Mouse (Mus musculus) myocyte (in vitro differentiated cells): ENCODE data around the gene Kbtbd12. TPM values are rescaled to one million over a fixed set of nuclear protein-coding genes. Genes with fewer than 3 reads are reported as not detected.

Experiments
- H3K27me3 ChIP-seq: one replicate; pipeline ENCODE4 v1.6.1; 2011; ENCODE audit not compliant: control insufficient read depth, insufficient read depth, insufficient read length
- H3K36me3 ChIP-seq: one replicate; pipeline ENCODE4 v1.6.1; 2011; ENCODE audit not compliant: control insufficient read depth, insufficient read depth
- H3K4me2 ChIP-seq: one replicate; pipeline ENCODE4 v1.6.1; 2011; ENCODE audit warnings: low read depth, control low read depth
- H3K4me3 ChIP-seq: one replicate; pipeline ENCODE4 v1.5.1; 2011; ENCODE audit warnings: mild to moderate bottlenecking, control low read depth, moderate library complexity
- H3K79me2 ChIP-seq: one replicate; pipeline ENCODE4 v1.6.1; 2011; ENCODE audit not compliant: control insufficient read depth, insufficient read depth
- H3ac ChIP-seq: one replicate; pipeline ENCODE4 v1.6.1; 2011; ENCODE audit not compliant: control insufficient read depth, insufficient read length
- CEBPB ChIP-seq: IDR thresholded peaks from 2 replicates; pipeline ENCODE4 v1.6.1; 2011; ENCODE audit warnings: mild to moderate bottlenecking, moderate library complexity; ENCODE audit not compliant: poor library complexity, insufficient read depth, severe bottlenecking
- E2F4 ChIP-seq: IDR thresholded peaks from one replicate; pipeline ENCODE4 v1.6.1; 2011; ENCODE audit warnings: mild to moderate bottlenecking, control low read depth, moderate library complexity; ENCODE audit not compliant: insufficient read depth
- MAX ChIP-seq: IDR thresholded peaks from one replicate; pipeline ENCODE4 v1.6.1; 2011; ENCODE audit warnings: low read depth, mild to moderate bottlenecking, control low read depth
- MYOD1 ChIP-seq, 3 experiments: IDR thresholded peaks; one replicate each; pipeline ENCODE4 v1.6.1; 2011; ENCODE audit warnings: control low read depth in 2 of 3, low read depth in 2 of 3, mild to moderate bottlenecking in 2 of 3, moderate library complexity in 1 of 3; ENCODE audit not compliant: insufficient read length in 2 of 3, control insufficient read depth in 1 of 3
- MYOG ChIP-seq, 3 experiments: IDR thresholded peaks; one replicate each; pipeline ENCODE4 v1.6.1; 2011; ENCODE audit warnings: control low read depth in 2 of 3, low read depth in 2 of 3, mild to moderate bottlenecking in 2 of 3; ENCODE audit not compliant: insufficient read length in 2 of 3, control insufficient read depth in 1 of 3, insufficient read depth in 1 of 3
- POLR2A ChIP-seq: IDR thresholded peaks from one replicate; pipeline ENCODE4 v1.6.1; 2011; ENCODE audit warnings: low read depth, mild to moderate bottlenecking, control low read depth, moderate library complexity; ENCODE audit not compliant: insufficient read length
- POLR2AphosphoS2 ChIP-seq: IDR thresholded peaks from one replicate; pipeline ENCODE4 v1.6.1; 2011; ENCODE audit warnings: low read depth, control low read depth; ENCODE audit not compliant: insufficient read length
- REST ChIP-seq: IDR thresholded peaks from one replicate; pipeline ENCODE4 v1.6.1; 2011; ENCODE audit warnings: mild to moderate bottlenecking, control low read depth, moderate library complexity; ENCODE audit not compliant: insufficient read depth, insufficient read length
- SRF ChIP-seq: IDR thresholded peaks from one replicate; pipeline ENCODE4 v1.6.1; 2011; ENCODE audit warnings: low read depth; ENCODE audit not compliant: control insufficient read depth, insufficient read length
- TCF12 ChIP-seq: IDR thresholded peaks from one replicate; pipeline ENCODE4 v1.6.1; 2011; ENCODE audit warnings: mild to moderate bottlenecking, control low read depth; ENCODE audit not compliant: poor library complexity, insufficient read depth, severe bottlenecking
- TCF3 ChIP-seq: IDR thresholded peaks from one replicate; pipeline ENCODE4 v1.6.1; 2011; ENCODE audit warnings: low read depth, control low read depth; ENCODE audit not compliant: insufficient read length
- USF1 ChIP-seq: IDR thresholded peaks from one replicate; pipeline ENCODE4 v1.6.1; 2011; ENCODE audit warnings: low read depth, mild to moderate bottlenecking, control low read depth, moderate library complexity
- polyA plus RNA-seq: library from polyadenylated mRNA; unstranded; fragments of >200 nt; fragmentation: generic; extraction: Trizol; gene quantifications from one replicate; pipeline ENCODE4 v1.2.1, GENCODE M21; 2012; ENCODE audit warnings: missing spikeins

Kbtbd12 gene
- polyA plus RNA-seq, 1 experiment = 1.3 TPM

DNA sequence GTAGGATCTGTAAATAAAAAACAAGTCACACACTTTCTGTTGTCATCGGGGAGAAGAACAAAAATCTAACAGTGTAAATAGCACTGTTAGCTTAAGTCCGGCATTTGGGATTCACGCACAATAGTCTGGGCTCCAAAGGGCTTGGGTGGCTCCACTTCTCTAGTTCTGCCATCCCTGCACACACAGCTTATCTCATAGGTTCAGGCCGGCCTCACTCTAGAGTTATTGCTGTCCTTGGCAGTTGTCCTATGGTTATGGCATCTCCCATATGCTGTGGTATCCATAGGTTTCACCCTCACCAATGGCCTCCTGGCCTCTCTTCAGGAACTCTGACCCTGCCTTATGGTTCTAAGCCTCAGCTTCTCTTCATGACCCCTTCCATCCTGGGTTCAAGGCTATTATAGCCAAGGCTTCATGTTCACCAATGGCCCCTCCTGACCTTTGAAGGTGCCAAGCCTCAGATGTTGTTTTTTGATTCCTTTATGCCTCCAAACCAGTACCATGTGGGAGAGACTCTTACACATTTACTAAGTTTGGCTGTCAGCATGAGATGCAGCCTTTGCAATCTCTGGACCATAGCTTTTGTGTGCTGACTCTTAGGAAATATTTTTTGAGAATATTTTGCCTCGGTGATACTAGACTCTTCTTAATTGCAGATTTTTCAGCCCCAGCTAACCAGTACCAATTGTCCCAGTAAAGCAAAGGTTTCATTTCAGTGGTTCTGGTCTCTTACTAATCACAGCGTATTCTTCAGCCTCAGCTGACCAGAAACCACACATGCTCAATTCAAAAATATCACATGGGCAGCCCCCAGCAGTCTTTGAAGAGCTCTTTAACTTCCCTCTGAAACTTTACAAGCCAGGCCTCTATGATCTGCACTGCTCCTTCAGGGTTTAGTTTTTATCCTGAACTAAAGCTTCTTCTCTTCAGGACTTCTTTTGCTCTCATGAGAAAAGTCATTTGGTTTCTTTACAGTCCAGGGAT is 39.3 kb upstream of the Kbtbd12 start:
- no peak overlapping the region for H3K4me2 ChIP-seq
- TF ChIP-seq REST (no peak), CEBPB (no peak), MYOD1 (IDR thresholded peaks at IDR 0.05; ENCODE audit: control insufficient read depth in 1 of 3, insufficient read length in 2 of 3, low read depth in 2 of 3) (no peak), USF1 (no peak), MYOG (IDR thresholded peaks at IDR 0.05; ENCODE audit: control insufficient read depth in 1 of 3, insufficient read depth in 1 of 3, insufficient read length in 2 of 3, low read depth in 2 of 3) (no peak), MAX (no peak), TCF12 (no peak), E2F4 (no peak), SRF (no peak), POLR2AphosphoS2 (no peak), TCF3 (no peak), POLR2A (no peak)
- H3ac ChIP-seq = no peak overlapping the region
- no peaks in the 10 kb centered on the region for H3K36me3 ChIP-seq
- H3K27me3 ChIP-seq = no peaks in the 10 kb centered on the region
- no peak overlapping the region for H3K4me3 ChIP-seq
- no peaks in the 10 kb centered on the region for H3K79me2 ChIP-seq

DNA sequence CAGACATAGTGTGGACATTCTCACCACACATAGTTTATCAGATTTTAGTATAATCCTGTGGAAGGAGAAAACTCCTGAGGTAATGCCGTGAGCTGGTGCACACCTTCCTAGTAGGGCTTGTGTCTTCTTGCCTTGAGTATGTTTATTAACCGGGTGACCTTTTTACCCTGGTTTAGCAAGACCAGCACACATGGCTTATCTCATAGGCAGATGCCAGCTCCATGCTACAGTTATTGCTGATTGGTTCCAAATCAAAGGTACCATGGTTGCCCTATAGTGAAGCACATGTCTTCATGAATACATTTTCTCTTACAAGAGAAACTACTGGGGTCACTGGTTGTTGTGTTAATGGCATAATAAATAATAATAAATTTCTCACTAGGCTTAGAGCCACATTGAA is 38.1 kb upstream of the Kbtbd12 start:
- Histone ChIP-seq H3K27me3 (no peaks in the 10 kb centered on the region), H3K79me2 (no peaks in the 10 kb centered on the region)
- TF ChIP-seq REST = no peak
- TF ChIP-seq CEBPB = no peak
- TF ChIP-seq POLR2A = no peak
- TF ChIP-seq SRF = no peak
- TF ChIP-seq TCF3 = no peak
- TF ChIP-seq MAX = no peak
- no peak for TF ChIP-seq POLR2AphosphoS2
- TF ChIP-seq MYOD1 (IDR thresholded peaks at IDR 0.05; ENCODE audit: control insufficient read depth in 1 of 3, insufficient read length in 2 of 3, low read depth in 2 of 3) = no peak
- no peak for TF ChIP-seq TCF12
- no peak for TF ChIP-seq MYOG (IDR thresholded peaks at IDR 0.05; ENCODE audit: control insufficient read depth in 1 of 3, insufficient read depth in 1 of 3, insufficient read length in 2 of 3, low read depth in 2 of 3)
- TF ChIP-seq USF1 = no peak
- no peak for TF ChIP-seq E2F4

DNA sequence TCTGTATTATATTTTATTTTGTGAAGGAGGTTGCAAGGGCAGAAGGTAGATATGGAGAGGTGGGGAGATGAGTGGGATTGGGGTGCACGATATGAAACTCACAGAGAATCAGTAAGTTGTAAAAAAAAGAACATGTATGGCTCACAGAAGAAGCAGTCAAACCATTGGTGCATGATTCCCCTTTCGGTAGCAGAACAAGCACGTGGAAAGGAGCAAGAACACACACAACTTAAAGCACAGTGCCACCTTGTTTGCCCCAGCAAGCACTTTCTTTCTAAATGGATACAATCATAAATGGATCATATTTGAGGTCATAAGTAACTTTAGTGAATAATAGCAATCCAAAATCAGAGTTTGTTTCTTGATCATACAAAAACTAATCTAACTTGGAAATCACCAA is 24.5 kb upstream of the Kbtbd12 start:
- Histone ChIP-seq H3K36me3 (no peaks in the 10 kb centered on the region), H3K79me2 (no peaks in the 10 kb centered on the region), H3K4me3 (no peak overlapping the region), H3ac (no peak overlapping the region), H3K4me2 (no peak overlapping the region), H3K27me3 (peaks cover 5% of the 10 kb centered on the region)
- no peak for TF ChIP-seq CEBPB
- TF ChIP-seq TCF12 = no peak
- no peak for TF ChIP-seq MYOG (IDR thresholded peaks at IDR 0.05; ENCODE audit: control insufficient read depth in 1 of 3, insufficient read depth in 1 of 3, insufficient read length in 2 of 3, low read depth in 2 of 3)
- no peak for TF ChIP-seq REST
- no peak for TF ChIP-seq E2F4
- TF ChIP-seq TCF3 = no peak
- no peak for TF ChIP-seq USF1
- TF ChIP-seq MAX = no peak

More for the DNA sequence above, 38.1 kb upstream of the Kbtbd12 start:
- Histone ChIP-seq H3K36me3 (no peaks in the 10 kb centered on the region), H3ac (no peak overlapping the region), H3K4me3 (no peak overlapping the region), H3K4me2 (no peak overlapping the region)

DNA sequence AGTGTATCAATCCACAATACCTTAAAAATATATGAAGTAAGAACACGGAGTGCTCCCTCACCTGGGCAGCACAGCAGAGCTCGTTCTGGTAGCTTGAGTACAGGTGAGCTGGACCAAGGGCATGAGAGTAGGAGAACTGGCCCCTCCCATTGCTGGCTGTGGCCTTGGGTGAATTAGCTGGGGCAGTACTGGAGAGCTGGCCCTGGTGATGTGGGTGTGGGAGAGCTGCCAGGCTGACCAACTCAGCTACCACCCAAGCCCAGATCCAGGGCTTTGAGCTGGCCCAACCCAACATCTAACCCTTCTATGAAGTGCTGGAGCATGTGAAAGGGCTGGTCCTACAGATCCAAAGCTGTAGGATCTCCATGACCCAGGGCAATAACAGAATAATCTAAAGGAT is 23.9 kb upstream of the Kbtbd12 start:
- no peak for TF ChIP-seq TCF12
- TF ChIP-seq POLR2AphosphoS2 = no peak
- no peak for TF ChIP-seq E2F4
- TF ChIP-seq SRF = no peak
- TF ChIP-seq MYOD1 (IDR thresholded peaks at IDR 0.05; ENCODE audit: control insufficient read depth in 1 of 3, insufficient read length in 2 of 3, low read depth in 2 of 3) = no peak
- TF ChIP-seq CEBPB = no peak
- no peak for TF ChIP-seq TCF3
- TF ChIP-seq MYOG (IDR thresholded peaks at IDR 0.05; ENCODE audit: control insufficient read depth in 1 of 3, insufficient read depth in 1 of 3, insufficient read length in 2 of 3, low read depth in 2 of 3) = no peak
- no peak for TF ChIP-seq POLR2A
- no peak for TF ChIP-seq REST
- no peak for TF ChIP-seq MAX
- no peak for TF ChIP-seq USF1

More for the DNA sequence above, 23.9 kb upstream of the Kbtbd12 start:
- Histone ChIP-seq H3K4me2 (no peak overlapping the region), H3K79me2 (no peaks in the 10 kb centered on the region), H3K27me3 (peaks cover 5% of the 10 kb centered on the region), H3ac (no peak overlapping the region), H3K36me3 (no peaks in the 10 kb centered on the region), H3K4me3 (no peak overlapping the region)
